Mouse (Mus musculus): ENCODE measurements at regions not wholly inside any gene's neighbourhood (a gene's known extent, or its start where the extent isn't known, plus 50 kb on each side); places are given as distances from the start of the nearest gene placed in this dataset.

GRCm38 (mm10) chr10:12061069-12061861 is 718.1 kb downstream of the Epm2a start:
- no peak for DNase-seq (ENCODE audit: low spot score in 2 of 2)

- DNase-seq (ENCODE audit: low spot score in 2 of 2), result no peak
Measured at GRCm38 (mm10) chr10:12062302-12062701, 719.1 kb downstream of the Epm2a start.

GRCm38 (mm10) chr10:12083961-12084360 is 740.8 kb downstream of the Epm2a start:
- DNase-seq (ENCODE audit: low spot score in 2 of 2), result no peak

- no peak for DNase-seq (ENCODE audit: low spot score in 2 of 2)
Measured at GRCm38 (mm10) chr10:12092521-12092920, 749.3 kb downstream of the Epm2a start.

GRCm38 (mm10) chr10:12096678-12097077 is 753.5 kb downstream of the Epm2a start:
- DNase-seq (ENCODE audit: low spot score in 2 of 2), result no peak

GRCm38 (mm10) chr10:12107001-12107418 is 762.2 kb downstream of the Utrn start:
- peak in 1 of 2 experiments; percentile 15 for DNase-seq (ENCODE audit: low spot score in 2 of 2)

GRCm38 (mm10) chr10:12111720-12112119 is 757.4 kb downstream of the Utrn start:
- DNase-seq (ENCODE audit: low spot score in 2 of 2), result no peak

GRCm38 (mm10) chr10:12115767-12116166 is 753.4 kb downstream of the Utrn start:
- DNase-seq (ENCODE audit: low spot score in 2 of 2), result no peak

- DNase-seq (ENCODE audit: low spot score in 2 of 2), result peak in 1 of 2 experiments; percentile 20
Measured at GRCm38 (mm10) chr10:12116662-12117303, 752.4 kb downstream of the Utrn start.

GRCm38 (mm10) chr10:12124272-12124671 is 744.9 kb downstream of the Utrn start:
- DNase-seq (ENCODE audit: low spot score in 2 of 2), result no peak

- no peak for DNase-seq (ENCODE audit: low spot score in 2 of 2)
Measured at GRCm38 (mm10) chr10:12129486-12129885, 739.7 kb downstream of the Utrn start.

- DNase-seq (ENCODE audit: low spot score in 2 of 2), result no peak
Measured at GRCm38 (mm10) chr10:12144691-12145090, 724.5 kb downstream of the Utrn start.

- no peak for DNase-seq (ENCODE audit: low spot score in 2 of 2)
Measured at GRCm38 (mm10) chr10:12146942-12147537, 722.1 kb downstream of the Utrn start.

GRCm38 (mm10) chr10:12170243-12170642 is 698.9 kb downstream of the Utrn start:
- no peak for DNase-seq (ENCODE audit: low spot score in 2 of 2)

- no peak for DNase-seq (ENCODE audit: low spot score in 2 of 2)
Measured at GRCm38 (mm10) chr10:12174200-12174818, 694.9 kb downstream of the Utrn start.

- DNase-seq (ENCODE audit: low spot score in 2 of 2), result no peak
Measured at GRCm38 (mm10) chr10:12175141-12175540, 694.0 kb downstream of the Utrn start.

GRCm38 (mm10) chr10:12177482-12177881 is 691.7 kb downstream of the Utrn start:
- DNase-seq (ENCODE audit: low spot score in 2 of 2), result peak in 1 of 2 experiments; percentile 4

- no peak for DNase-seq (ENCODE audit: low spot score in 2 of 2)
Measured at GRCm38 (mm10) chr10:12180965-12181364, 688.2 kb downstream of the Utrn start.

- DNase-seq (ENCODE audit: low spot score in 2 of 2), result no peak
Measured at GRCm38 (mm10) chr10:12186918-12187639, 682.1 kb downstream of the Utrn start.

- DNase-seq (ENCODE audit: low spot score in 2 of 2), result no peak
Measured at GRCm38 (mm10) chr10:12187669-12188342, 681.4 kb downstream of the Utrn start.

GRCm38 (mm10) chr10:12190435-12190834 is 678.7 kb downstream of the Utrn start:
- no peak for DNase-seq (ENCODE audit: low spot score in 2 of 2)
